Mouse (Mus musculus) spleen, adult 2 months (tissue): ENCODE results near the gene Dnaaf1.

Experiments used
- CTCF ChIP-seq: fragments of 200-500 bp; IDR thresholded peaks from 2 replicates; pipeline ENCODE4 v1.5.1; 2011; ENCODE audit warnings: mild to moderate bottlenecking, inconsistent platforms; ENCODE audit not compliant: insufficient read depth, insufficient read length, insufficient replicate concordance; ENCODE audit errors: extremely low read depth
- POLR2A ChIP-seq: fragments of 200-500 bp; IDR thresholded peaks from 2 replicates; pipeline ENCODE4 v1.6.1; 2011; ENCODE audit warnings: low read depth, low read length, inconsistent platforms

- TF ChIP-seq CTCF = no peak
- no peak for TF ChIP-seq POLR2A
Observed at GRCm38 (mm10) chr8:119531973-119532372, 43.1 kb upstream of the Dnaaf1 start.
